Mouse (Mus musculus): ENCODE results near the gene Plekha5. TPM values are rescaled to one million over a fixed set of nuclear protein-coding genes. Genes with fewer than 3 reads are reported as not detected.
A peak's percentile ranks its signal among the peaks of the same experiment; 100 is the strongest.

The Plekha5 gene
- total and polyA plus RNA-seq, 2 experiments = 13.0 to 17.1 TPM

DNA sequence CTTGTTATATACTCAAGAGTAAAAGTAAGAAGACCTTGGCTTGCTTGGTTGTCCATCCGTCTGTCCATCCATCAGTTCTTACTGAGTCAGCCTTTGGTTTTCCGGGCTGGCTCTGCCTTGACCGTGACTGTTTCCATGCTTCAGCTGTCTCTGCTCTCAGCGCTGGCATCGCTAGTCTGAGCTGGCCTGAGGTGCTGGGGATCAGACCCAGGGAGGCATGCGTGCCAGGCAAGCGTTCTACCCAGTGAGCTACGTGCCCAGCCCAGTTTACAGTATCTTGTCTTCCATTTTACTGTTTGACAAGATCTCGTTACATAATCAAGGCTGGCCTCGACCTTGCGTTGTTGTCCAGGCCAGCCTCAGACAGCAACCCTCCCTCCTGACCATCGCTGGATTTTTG, 44.0 kb downstream of the Plekha5 start:
- Histone ChIP-seq H3K27ac (replicated peaks; ENCODE audit: insufficient read depth, low read depth, low read length) (no peak overlapping the region), H3K4me3 (ENCODE audit: insufficient read depth, low read depth, low read length) (no peak overlapping the region), H3K9ac (ENCODE audit: low read depth, low read length) (no peak overlapping the region), H3K4me1 (ENCODE audit: control insufficient read depth, insufficient read depth, low read length) (no peaks in the 10 kb centered on the region), H3K36me3 (ENCODE audit: control insufficient read depth, insufficient read depth, low read length) (no peaks in the 10 kb centered on the region), H3K79me2 (ENCODE audit: control insufficient read depth, insufficient read depth, low read length) (peaks cover 21% of the 10 kb centered on the region; the same call in 1 of the 2 replicates), H3K27me3 (ENCODE audit: control insufficient read depth, insufficient read depth, low read length) (no peaks in the 10 kb centered on the region)
- WGBS = 90% methylated on average over 12 of the region's 12 CpGs
- no peak for DNase-seq (ENCODE audit: extremely low read depth, low read depth, low spot score)
- TF ChIP-seq POLR2A (IDR thresholded peaks at IDR 0.05; ENCODE audit: extremely low read depth, insufficient read depth, low read length) (no peak), CTCF (IDR thresholded peaks at IDR 0.05; ENCODE audit: low read depth, low read length) (no peak)

DNA sequence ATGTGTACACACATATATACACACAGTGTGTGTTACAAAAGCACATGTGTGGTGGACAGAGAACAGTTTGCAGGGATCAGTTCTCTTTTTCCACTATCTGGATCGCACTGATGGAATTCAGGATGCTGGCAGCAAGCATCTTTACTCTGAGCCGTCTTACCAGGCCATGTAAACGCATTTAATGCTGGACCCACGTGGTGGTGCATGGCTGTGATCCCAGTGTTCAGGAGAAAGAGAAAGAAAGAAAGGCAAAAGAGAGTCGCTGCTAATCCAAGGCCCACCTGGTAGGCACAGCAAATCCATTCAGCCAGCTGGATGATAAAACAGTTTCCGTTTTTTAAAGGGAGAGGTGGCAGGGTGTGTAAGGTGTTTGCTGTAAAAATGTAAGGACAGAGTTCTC, 45.9 kb downstream of the Plekha5 start:
- Histone ChIP-seq H3K27me3 (ENCODE audit: control insufficient read depth, insufficient read depth, low read length) (no peaks in the 10 kb centered on the region), H3K36me3 (ENCODE audit: control insufficient read depth, insufficient read depth, low read length) (no peaks in the 10 kb centered on the region), H3K4me1 (ENCODE audit: control insufficient read depth, insufficient read depth, low read length) (no peaks in the 10 kb centered on the region), H3K79me2 (ENCODE audit: control insufficient read depth, insufficient read depth, low read length) (peaks cover 15% of the 10 kb centered on the region; the same call in 1 of the 2 replicates), H3K9ac (ENCODE audit: low read depth, low read length) (no peak overlapping the region), H3K27ac (replicated peaks; ENCODE audit: insufficient read depth, low read depth, low read length) (no peak overlapping the region), H3K4me3 (ENCODE audit: insufficient read depth, low read depth, low read length) (no peak overlapping the region)
- 77% methylated on average over 6 of the region's 6 CpGs for WGBS
- TF ChIP-seq POLR2A (IDR thresholded peaks at IDR 0.05; ENCODE audit: extremely low read depth, insufficient read depth, low read length) = no peak
- no peak for DNase-seq (ENCODE audit: extremely low read depth, low read depth, low spot score)

GRCm38 (mm10) chr6:140471751-140472150, 47.9 kb downstream of the Plekha5 start:
- TF ChIP-seq POLR2A (IDR thresholded peaks at IDR 0.05; ENCODE audit: extremely low read depth, insufficient read depth, low read length) (no peak), CTCF (IDR thresholded peaks at IDR 0.05; ENCODE audit: low read depth, low read length) (no peak)
- H3K4me1 ChIP-seq (ENCODE audit: control insufficient read depth, insufficient read depth, low read length) = no peaks in the 10 kb centered on the region
- no peaks in the 10 kb centered on the region for H3K27me3 ChIP-seq (ENCODE audit: control insufficient read depth, insufficient read depth, low read length)
- no peak for DNase-seq (ENCODE audit: extremely low read depth, low read depth, low spot score)
- no peak overlapping the region for H3K27ac ChIP-seq (replicated peaks; ENCODE audit: insufficient read depth, low read depth, low read length)
- peaks cover 10% of the 10 kb centered on the region; the same call in 1 of the 2 replicates for H3K79me2 ChIP-seq (ENCODE audit: control insufficient read depth, insufficient read depth, low read length)
- 91% methylated on average over 5 of the region's 5 CpGs for WGBS
- no peak overlapping the region for H3K4me3 ChIP-seq (ENCODE audit: insufficient read depth, low read depth, low read length)
- no peaks in the 10 kb centered on the region for H3K36me3 ChIP-seq (ENCODE audit: control insufficient read depth, insufficient read depth, low read length)
- H3K9ac ChIP-seq (ENCODE audit: low read depth, low read length) = no peak overlapping the region

- Histone ChIP-seq H3K27ac (replicated peaks; ENCODE audit: insufficient read depth, low read depth, low read length) (no peak overlapping the region), H3K9ac (ENCODE audit: low read depth, low read length) (no peak overlapping the region), H3K27me3 (ENCODE audit: control insufficient read depth, insufficient read depth, low read length) (no peaks in the 10 kb centered on the region), H3K36me3 (ENCODE audit: control insufficient read depth, insufficient read depth, low read length) (no peaks in the 10 kb centered on the region), H3K4me3 (ENCODE audit: insufficient read depth, low read depth, low read length) (no peak overlapping the region), H3K79me2 (ENCODE audit: control insufficient read depth, insufficient read depth, low read length) (peaks cover 13% of the 10 kb centered on the region; the same call in 1 of the 2 replicates), H3K4me1 (ENCODE audit: control insufficient read depth, insufficient read depth, low read length) (no peaks in the 10 kb centered on the region)
- peak; percentile 40 for DNase-seq (ENCODE audit: extremely low read depth, low read depth, low spot score)
- 59% methylated on average over 4 of the region's 4 CpGs for WGBS
- TF ChIP-seq POLR2A (IDR thresholded peaks at IDR 0.05; ENCODE audit: extremely low read depth, insufficient read depth, low read length) (no peak), CTCF (IDR thresholded peaks at IDR 0.05; ENCODE audit: low read depth, low read length) (peak; percentile 30; the same call in 1 of the 2 replicates)
Observed at GRCm38 (mm10) chr6:140472345-140472744, 48.5 kb downstream of the Plekha5 start.

GRCm38 (mm10) chr6:140475393-140476087, 51.7 kb downstream of the Plekha5 start:
- H3K27ac ChIP-seq (replicated peaks; ENCODE audit: insufficient read depth, low read depth, low read length) = no peak overlapping the region
- 85% methylated on average over 9 of the region's 9 CpGs for WGBS
- DNase-seq (ENCODE audit: extremely low read depth, low read depth, low spot score) = no peak
- H3K9ac ChIP-seq (ENCODE audit: low read depth, low read length) = no peak overlapping the region
- H3K4me1 ChIP-seq (ENCODE audit: control insufficient read depth, insufficient read depth, low read length) = no peaks in the 10 kb centered on the region
- H3K4me3 ChIP-seq (ENCODE audit: insufficient read depth, low read depth, low read length) = no peak overlapping the region
- no peaks in the 10 kb centered on the region for H3K27me3 ChIP-seq (ENCODE audit: control insufficient read depth, insufficient read depth, low read length)
- H3K79me2 ChIP-seq (ENCODE audit: control insufficient read depth, insufficient read depth, low read length) = peaks cover 10% of the 10 kb centered on the region; the same call in 1 of the 2 replicates
- TF ChIP-seq POLR2A (IDR thresholded peaks at IDR 0.05; ENCODE audit: extremely low read depth, insufficient read depth, low read length) = no peak
- 0 out of 2 replicates have a peak, but pooled peaks have one; percentile 12 for TF ChIP-seq CTCF (IDR thresholded peaks at IDR 0.05; ENCODE audit: low read depth, low read length)
- H3K36me3 ChIP-seq (ENCODE audit: control insufficient read depth, insufficient read depth, low read length) = no peaks in the 10 kb centered on the region

DNA sequence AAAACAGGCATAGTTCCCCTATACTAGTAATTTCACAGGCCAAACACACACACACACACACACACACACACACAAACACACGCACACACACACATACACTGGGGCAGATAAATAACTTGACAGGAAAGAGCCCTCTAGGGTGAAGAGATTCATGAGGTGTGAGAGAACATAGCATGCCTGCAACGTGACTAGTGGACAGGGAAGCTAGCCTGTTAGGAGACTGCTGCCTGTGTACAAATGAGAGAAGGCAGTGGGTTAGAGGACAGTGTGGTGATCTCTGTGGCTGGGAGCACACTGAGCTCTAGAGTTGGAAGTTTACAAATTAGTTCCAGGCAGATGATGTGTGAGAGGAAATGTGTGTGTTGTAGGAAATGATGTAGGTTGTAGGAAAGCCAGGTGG, 53.1 kb downstream of the Plekha5 start:
- TF ChIP-seq POLR2A (IDR thresholded peaks at IDR 0.05; ENCODE audit: extremely low read depth, insufficient read depth, low read length) = no peak
- no peak for TF ChIP-seq CTCF (IDR thresholded peaks at IDR 0.05; ENCODE audit: low read depth, low read length)
- Histone ChIP-seq H3K9ac (ENCODE audit: low read depth, low read length) (no peak overlapping the region), H3K79me2 (ENCODE audit: control insufficient read depth, insufficient read depth, low read length) (peaks cover 7% of the 10 kb centered on the region; the same call in 1 of the 2 replicates), H3K27me3 (ENCODE audit: control insufficient read depth, insufficient read depth, low read length) (no peaks in the 10 kb centered on the region), H3K27ac (replicated peaks; ENCODE audit: insufficient read depth, low read depth, low read length) (no peak overlapping the region), H3K4me1 (ENCODE audit: control insufficient read depth, insufficient read depth, low read length) (peaks cover 2% of the 10 kb centered on the region; the same call in 1 of the 2 replicates), H3K4me3 (ENCODE audit: insufficient read depth, low read depth, low read length) (no peak overlapping the region), H3K36me3 (ENCODE audit: control insufficient read depth, insufficient read depth, low read length) (no peaks in the 10 kb centered on the region)
- 74% methylated on average over 2 of the region's 2 CpGs for WGBS
- DNase-seq (ENCODE audit: extremely low read depth, low read depth, low spot score) = no peak

All from liver, adult 2 months (tissue).